Mouse (Mus musculus) cerebellum, adult 18-20 months (tissue): ENCODE measurements at regions not wholly inside any gene's neighbourhood (a gene's known extent, or its start where the extent isn't known, plus 50 kb on each side); places are given as distances from the start of the nearest gene placed in this dataset.

Experiments used
- DNase-seq, 2 experiments: peaks; one replicate each; pipeline ENCODE4 v3.0.0; 2021

GRCm38 (mm10) chr5:38972397-38973159 lies 96.0 kb upstream of the Clnk start:
- no peak for DNase-seq

GRCm38 (mm10) chr5:38970497-38970896 lies 93.9 kb upstream of the Clnk start:
- DNase-seq = no peak

- no peak for DNase-seq
These were observed 90.4 kb upstream of the Clnk start for GRCm38 (mm10) chr5:38967010-38967409.

- DNase-seq = no peak
These were observed 87.8 kb upstream of the Clnk start for GRCm38 (mm10) chr5:38964445-38964844.

GRCm38 (mm10) chr5:38950520-38951288 lies 74.1 kb upstream of the Clnk start:
- no peak for DNase-seq

GRCm38 (mm10) chr5:38945903-38946686 lies 69.5 kb upstream of the Clnk start:
- DNase-seq = no peak

GRCm38 (mm10) chr5:38932382-38933079 lies 55.9 kb upstream of the Clnk start:
- no peak for DNase-seq

GRCm38 (mm10) chr5:38927051-38927450 lies 50.4 kb upstream of the Clnk start:
- DNase-seq = no peak
